Mouse (Mus musculus) urinary bladder, postnatal 4 days (tissue): ENCODE measurements around the gene Sptssa.
"Not testable (repeated sequence)": the region's sequence is repeated elsewhere in the genome, so short reads cannot be mapped to it uniquely, and the experiment has no call there.

Source experiments
- DNase-seq, 2 experiments: peaks; one replicate each; pipeline ENCODE4 v3.0.0; 2021 to 2022; ENCODE audit warnings: low spot score in 2 of 2

Sptssa gene

GRCm38 (mm10) chr12:54656396-54657171 is at the start of gene Sptssa:
TSS of gene Sptssa (minus strand) at chr12:54656573.
- peak; percentile 95 to 96 for DNase-seq

- DNase-seq, result no peak
These were observed 43.0 kb upstream of the Sptssa start for GRCm38 (mm10) chr12:54699394-54699793.

GRCm38 (mm10) chr12:54697791-54698250 is 41.4 kb upstream of the Sptssa start:
- no peak for DNase-seq

- DNase-seq, result no peak
These were observed 40.7 kb upstream of the Sptssa start for GRCm38 (mm10) chr12:54697003-54697597.

GRCm38 (mm10) chr12:54696242-54697002 is 40.0 kb upstream of the Sptssa start:
- DNase-seq, result peak; percentile 88 to 94

- peak; percentile 92 to 97 for DNase-seq
These were observed 39.3 kb upstream of the Sptssa start, which contains the start of gene Eapp for GRCm38 (mm10) chr12:54695511-54696241. TSS of gene Eapp (minus strand) at chr12:54695897.

- no peak for DNase-seq
These were observed 38.6 kb upstream of the Sptssa start for GRCm38 (mm10) chr12:54694847-54695510.

GRCm38 (mm10) chr12:54689082-54689481 is 32.7 kb upstream of the Sptssa start:
- no peak for DNase-seq

GRCm38 (mm10) chr12:54683182-54683581 is 26.8 kb upstream of the Sptssa start:
- no peak for DNase-seq

- no peak for DNase-seq
These were observed 20.3 kb upstream of the Sptssa start for GRCm38 (mm10) chr12:54676709-54677108.

- no peak for DNase-seq
These were observed 19.0 kb upstream of the Sptssa start for GRCm38 (mm10) chr12:54675396-54675795.

- no peak for DNase-seq
These were observed 14.9 kb upstream of the Sptssa start for GRCm38 (mm10) chr12:54671262-54671661.

GRCm38 (mm10) chr12:54668141-54668540 is 11.8 kb upstream of the Sptssa start:
- DNase-seq, result no peak

- no peak for DNase-seq
These were observed 9.2 kb upstream of the Sptssa start for GRCm38 (mm10) chr12:54665526-54665925.

- not testable (repeated sequence) for DNase-seq
These were observed 5.1 kb upstream of the Sptssa start for GRCm38 (mm10) chr12:54661470-54661869.

GRCm38 (mm10) chr12:54659901-54660300 is 3.5 kb upstream of the Sptssa start:
- no peak for DNase-seq

- DNase-seq, result no peak
These were observed 2.2 kb upstream of the Sptssa start for GRCm38 (mm10) chr12:54658425-54659092.

GRCm38 (mm10) chr12:54657951-54658350 is 1.6 kb upstream of the Sptssa start:
- no peak for DNase-seq

- DNase-seq, result no peak
These were observed 853 bp upstream of the Sptssa start for GRCm38 (mm10) chr12:54657226-54657625.

GRCm38 (mm10) chr12:54656039-54656395 is 356 bp downstream of the Sptssa start:
- no peak for DNase-seq
